Mouse (Mus musculus) G1E-ER4 (cell line): ENCODE results near the gene Rbm8a. TPM values are rescaled to one million over a fixed set of nuclear protein-coding genes. Genes with fewer than 3 reads are reported as not detected.

Experiments used
- GATA1 ChIP-seq: IDR thresholded peaks from one replicate; pipeline ENCODE4 v1.8.0; 2012; ENCODE audit warnings: low read length, inconsistent platforms
- polyA plus RNA-seq: library from polyadenylated mRNA; stranded (reverse); fragments of >175 nt; gene quantifications from 2 replicates; pipeline ENCODE4 v1.2.3, GENCODE M21; 2012

Rbm8a gene
- polyA plus RNA-seq, 1 experiment = 51.9 TPM

GRCm38 (mm10) chr3:96599411-96599810, 30.3 kb upstream of the Rbm8a start:
- TF ChIP-seq GATA1 = no peak

- no peak for TF ChIP-seq GATA1
These were observed 29.0 kb upstream of the Rbm8a start, which contains the start of gene Lix1l for GRCm38 (mm10) chr3:96600639-96601250. Gene Lix1l (plus strand): TSS chr3:96601149.

GRCm38 (mm10) chr3:96601251-96601787, 28.4 kb upstream of the Rbm8a start:
- TF ChIP-seq GATA1 = no peak

- no peak for TF ChIP-seq GATA1
These were observed 27.6 kb upstream of the Rbm8a start for GRCm38 (mm10) chr3:96601941-96602703.

- TF ChIP-seq GATA1 = no peak
These were observed 27.0 kb upstream of the Rbm8a start for GRCm38 (mm10) chr3:96602704-96603084.

- no peak for TF ChIP-seq GATA1
These were observed 26.4 kb upstream of the Rbm8a start for GRCm38 (mm10) chr3:96603311-96603710.

- no peak for TF ChIP-seq GATA1
These were observed 23.1 kb upstream of the Rbm8a start for GRCm38 (mm10) chr3:96606618-96607017.

- TF ChIP-seq GATA1 = no peak
These were observed 11.8 kb upstream of the Rbm8a start for GRCm38 (mm10) chr3:96617941-96618340.

GRCm38 (mm10) chr3:96623201-96623600, 6.5 kb upstream of the Rbm8a start:
- no peak for TF ChIP-seq GATA1

GRCm38 (mm10) chr3:96632058-96632457, 2.3 kb downstream of the Rbm8a start:
- no peak for TF ChIP-seq GATA1

- TF ChIP-seq GATA1 = no peak
These were observed 4.3 kb downstream of the Rbm8a start for GRCm38 (mm10) chr3:96634015-96634414.

GRCm38 (mm10) chr3:96634928-96635879, 5.5 kb downstream of the Rbm8a start, which contains the start of the genes Pex11b and Gm42957:
Gene Pex11b (plus strand): TSS chr3:96635376.
Gene Gm42957 (plus strand): TSS chr3:96635474.
- no peak for TF ChIP-seq GATA1

- no peak for TF ChIP-seq GATA1
These were observed 6.2 kb downstream of the Rbm8a start for GRCm38 (mm10) chr3:96635906-96636305.

- TF ChIP-seq GATA1 = no peak
These were observed 6.7 kb downstream of the Rbm8a start for GRCm38 (mm10) chr3:96636448-96636847.

GRCm38 (mm10) chr3:96639219-96639618, 9.5 kb downstream of the Rbm8a start:
- no peak for TF ChIP-seq GATA1
